Mouse (Mus musculus): Measurements from ENCODE around the gene Asic2.

DNA sequence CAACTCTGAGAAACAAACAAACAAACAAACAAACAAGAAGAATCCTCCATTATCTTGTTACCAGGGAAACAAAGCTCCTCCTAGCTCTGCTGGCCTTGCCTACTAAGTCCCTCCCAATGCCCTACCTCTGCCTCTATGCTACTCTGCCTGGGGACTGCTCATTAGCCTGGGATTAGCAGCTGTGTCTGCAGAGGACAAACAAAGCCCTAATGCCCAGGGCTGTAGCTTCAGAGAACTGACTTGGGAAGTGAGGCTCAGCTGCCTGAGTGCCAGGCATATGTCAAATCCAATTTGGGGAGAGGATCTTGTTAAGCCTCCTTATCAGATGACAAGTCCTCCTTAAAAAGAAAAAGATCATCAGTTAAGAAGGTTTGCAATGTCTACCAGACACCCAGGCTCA, 41.9 kb downstream of the Asic2 start:
- TF ChIP-seq CTCF (IDR thresholded peaks at IDR 0.05; ENCODE audit: borderline replicate concordance, insufficient read depth, low read length), result no peak
- no peak for TF ChIP-seq POLR2A (IDR thresholded peaks at IDR 0.05; ENCODE audit: low read depth, low read length)

Measured in embryonic fibroblast, embryonic 13.5 days (primary cell).